Mouse (Mus musculus): ENCODE data around the gene Itpr1. TPM values are rescaled to one million over a fixed set of nuclear protein-coding genes. Genes with fewer than 3 reads are reported as not detected.

Gene Itpr1
- polyA plus RNA-seq, 1 experiment from 2014 or later, result 7.4 TPM

DNA sequence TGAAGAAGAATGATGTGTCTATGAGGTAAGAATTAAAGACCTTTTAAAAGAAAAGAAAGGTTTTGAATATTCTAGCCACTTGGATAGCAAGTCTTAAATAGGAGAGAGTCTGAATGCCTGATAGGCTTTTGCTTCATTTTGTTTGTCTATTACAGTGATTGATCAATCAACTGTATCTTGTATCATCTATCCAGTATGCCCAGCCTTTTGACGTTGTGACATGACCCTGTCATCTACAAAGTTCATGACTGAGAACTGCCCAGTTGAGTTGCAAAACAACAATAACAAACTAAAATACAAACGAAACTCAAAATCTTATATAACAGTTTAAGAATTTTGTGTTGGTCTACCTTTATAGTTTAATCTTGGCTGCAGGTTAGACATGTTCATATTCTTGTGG, 78.1 kb downstream of the Itpr1 start:
- Histone ChIP-seq H3K4me3 (no peak overlapping the region), H3K27ac (replicated peaks) (no peak overlapping the region), H3K9ac (replicated peaks) (no peak overlapping the region), H3K36me3 (no peaks in the 10 kb centered on the region), H3K27me3 (no peaks in the 10 kb centered on the region), H3K9me3 (no peaks in the 10 kb centered on the region), H3K4me1 (no peaks in the 10 kb centered on the region), H3K4me2 (replicated peaks) (no peak overlapping the region)
- 87% methylated on average over 2 of the region's 2 CpGs for WGBS
- no peak for ATAC-seq (ENCODE audit: low FRiP score, low read depth)

GRCm38 (mm10) chr6:108291556-108291955, 78.7 kb downstream of the Itpr1 start:
- no peak for ATAC-seq (ENCODE audit: low FRiP score, low read depth)
- Histone ChIP-seq H3K36me3 (no peaks in the 10 kb centered on the region), H3K4me2 (replicated peaks) (no peak overlapping the region), H3K27ac (replicated peaks) (no peak overlapping the region), H3K9me3 (no peaks in the 10 kb centered on the region), H3K4me3 (no peak overlapping the region), H3K27me3 (no peaks in the 10 kb centered on the region), H3K4me1 (no peaks in the 10 kb centered on the region), H3K9ac (replicated peaks) (no peak overlapping the region)
- WGBS, result 97% methylated on average over 3 of the region's 3 CpGs

GRCm38 (mm10) chr6:108301856-108302255, 89.0 kb downstream of the Itpr1 start:
- no peak overlapping the region for H3K9ac ChIP-seq (replicated peaks)
- H3K27me3 ChIP-seq, result no peaks in the 10 kb centered on the region
- H3K4me3 ChIP-seq, result no peak overlapping the region
- H3K4me2 ChIP-seq (replicated peaks), result no peak overlapping the region
- no peak for ATAC-seq (ENCODE audit: low FRiP score, low read depth)
- no peaks in the 10 kb centered on the region for H3K9me3 ChIP-seq
- no peak overlapping the region for H3K27ac ChIP-seq (replicated peaks)
- no peaks in the 10 kb centered on the region for H3K4me1 ChIP-seq
- no peaks in the 10 kb centered on the region for H3K36me3 ChIP-seq
- WGBS, result 89% methylated on average over 5 of the region's 5 CpGs

DNA sequence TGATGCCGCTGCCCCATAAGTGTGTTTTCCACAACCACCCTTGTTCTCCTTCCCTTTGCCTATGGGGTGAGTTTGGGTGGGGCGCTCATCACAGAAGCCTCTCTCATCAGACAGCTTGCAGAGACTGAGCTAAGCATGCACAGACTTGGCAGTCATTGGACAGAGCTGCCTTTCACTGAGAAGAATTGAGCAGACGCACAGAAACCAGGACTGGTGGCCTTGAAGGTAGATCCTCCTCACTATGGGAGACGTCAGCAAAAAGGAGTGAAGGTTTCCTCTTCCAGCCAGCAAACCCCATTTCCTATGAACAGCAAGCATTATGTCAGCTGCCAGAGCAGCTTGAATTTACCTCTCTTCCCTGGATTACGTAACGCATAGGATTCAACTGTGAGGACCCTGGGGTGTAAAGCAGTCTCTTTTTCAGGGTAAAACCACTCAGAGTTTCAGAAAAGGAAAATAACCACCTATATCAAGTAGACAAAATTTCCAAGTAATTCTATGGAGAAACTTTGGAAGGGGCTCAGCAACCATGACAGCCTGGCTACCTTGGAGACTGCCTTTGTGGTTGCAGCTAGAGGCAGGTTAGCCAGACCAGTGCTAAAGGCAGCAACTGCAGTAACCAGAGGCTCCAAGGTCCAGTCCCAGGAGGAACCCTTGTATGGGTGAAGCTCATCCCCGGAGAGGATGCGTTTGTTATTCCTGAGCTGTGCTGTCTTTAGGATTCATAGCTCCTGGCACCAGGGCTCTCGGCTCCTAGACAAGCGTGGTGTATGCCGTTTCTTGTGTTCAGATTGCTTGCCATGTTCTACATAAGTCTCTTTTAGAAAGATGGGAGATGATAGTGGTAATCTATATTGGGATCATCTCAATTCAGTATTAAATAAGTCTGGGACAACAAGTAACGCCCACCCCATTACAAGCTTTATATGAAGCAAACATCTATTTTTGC, 91.0 kb downstream of the Itpr1 start:
- no peaks in the 10 kb centered on the region for H3K9me3 ChIP-seq
- no peaks in the 10 kb centered on the region for H3K27me3 ChIP-seq
- H3K36me3 ChIP-seq, result no peaks in the 10 kb centered on the region
- H3K9ac ChIP-seq (replicated peaks), result no peak overlapping the region
- H3K4me3 ChIP-seq, result no peak overlapping the region
- H3K4me1 ChIP-seq, result 0 out of 2 replicates have a peak, but pooled peaks cover 2% of the 10 kb centered on the region
- H3K27ac ChIP-seq (replicated peaks), result no peak overlapping the region
- ATAC-seq (ENCODE audit: low FRiP score, low read depth), result no peak
- WGBS, result 93% methylated on average over 12 of the region's 12 CpGs
- no peak overlapping the region for H3K4me2 ChIP-seq (replicated peaks)

GRCm38 (mm10) chr6:108305171-108305779, 92.4 kb downstream of the Itpr1 start:
- no peak for ATAC-seq (ENCODE audit: low FRiP score, low read depth)
- no peaks in the 10 kb centered on the region for H3K9me3 ChIP-seq
- H3K4me2 ChIP-seq (replicated peaks), result no peak overlapping the region
- 77% methylated on average over 12 of the region's 12 CpGs for WGBS
- no peak overlapping the region for H3K27ac ChIP-seq (replicated peaks)
- H3K9ac ChIP-seq (replicated peaks), result no peak overlapping the region
- no peaks in the 10 kb centered on the region for H3K36me3 ChIP-seq
- H3K4me3 ChIP-seq, result no peak overlapping the region
- peaks cover 8% of the 10 kb centered on the region; the same call in 1 of the 2 replicates for H3K4me1 ChIP-seq
- no peaks in the 10 kb centered on the region for H3K27me3 ChIP-seq

DNA sequence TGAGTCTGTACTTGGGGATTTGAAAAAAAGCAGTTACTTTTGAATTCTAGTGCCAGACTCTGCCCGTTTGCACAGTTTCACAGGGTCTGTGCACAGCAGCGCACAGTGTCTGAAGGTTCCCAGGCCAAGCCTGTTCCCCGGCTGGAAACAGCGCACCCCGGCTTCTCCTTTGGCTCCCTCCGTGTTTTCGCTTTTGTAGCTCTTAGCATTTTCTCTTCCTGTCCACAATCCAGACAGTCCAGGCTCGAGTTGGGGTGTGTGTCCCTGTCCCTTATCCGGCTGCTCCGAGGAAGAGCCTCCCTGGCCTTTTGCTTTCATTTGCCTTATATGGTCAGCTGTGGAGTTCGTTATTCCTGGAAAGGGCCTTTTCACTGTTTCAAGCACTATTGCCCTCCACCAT, 93.3 kb downstream of the Itpr1 start:
- Histone ChIP-seq H3K4me1 (peaks cover 8% of the 10 kb centered on the region; the same call in 1 of the 2 replicates), H3K27ac (replicated peaks) (no peak overlapping the region), H3K4me3 (no peak overlapping the region), H3K27me3 (no peaks in the 10 kb centered on the region), H3K9me3 (no peaks in the 10 kb centered on the region), H3K36me3 (no peaks in the 10 kb centered on the region), H3K4me2 (replicated peaks) (no peak overlapping the region), H3K9ac (replicated peaks) (no peak overlapping the region)
- ATAC-seq (ENCODE audit: low FRiP score, low read depth), result no peak
- 74% methylated on average over 11 of the region's 11 CpGs for WGBS

DNA sequence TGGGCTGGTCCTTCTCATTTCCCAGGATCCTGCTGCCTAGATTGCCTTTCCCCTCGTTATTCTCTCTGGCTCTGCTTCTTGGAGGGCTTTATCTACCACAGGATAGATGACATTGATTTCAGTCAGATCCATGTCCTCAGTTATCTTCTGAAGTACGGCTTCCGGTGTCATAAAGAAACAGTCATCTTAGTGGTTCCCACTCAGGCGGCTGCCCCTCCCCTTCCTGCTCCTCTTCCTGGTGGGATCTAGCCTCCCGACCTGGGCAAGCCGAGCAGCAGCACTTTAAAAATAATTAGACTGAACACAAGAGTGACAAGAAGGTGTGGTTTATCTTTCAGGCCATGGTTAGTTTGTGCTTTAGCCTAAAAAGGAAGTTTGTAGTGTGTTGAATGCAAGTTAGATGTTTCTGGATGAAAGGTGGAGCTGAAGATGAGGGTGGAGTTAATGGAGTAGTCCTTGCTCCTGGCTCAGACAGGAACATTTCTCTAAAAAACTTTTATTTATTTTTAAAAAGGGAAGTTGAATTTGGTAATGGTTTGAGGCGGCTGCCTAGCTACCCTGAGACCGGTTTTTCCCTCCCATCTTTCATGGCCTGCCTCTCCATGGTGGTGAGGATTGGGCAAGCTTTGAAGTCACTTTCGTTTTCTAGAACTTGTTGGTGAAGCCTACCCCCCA, 94.2 kb downstream of the Itpr1 start:
- no peaks in the 10 kb centered on the region for H3K9me3 ChIP-seq
- H3K27me3 ChIP-seq, result no peaks in the 10 kb centered on the region
- no peak overlapping the region for H3K9ac ChIP-seq (replicated peaks)
- no peak overlapping the region for H3K4me3 ChIP-seq
- H3K4me1 ChIP-seq, result peaks cover 8% of the 10 kb centered on the region; the same call in 1 of the 2 replicates
- no peak overlapping the region for H3K27ac ChIP-seq (replicated peaks)
- WGBS, result 76% methylated on average over 9 of the region's 9 CpGs
- H3K36me3 ChIP-seq, result no peaks in the 10 kb centered on the region
- H3K4me2 ChIP-seq (replicated peaks), result no peak overlapping the region
- no peak for ATAC-seq (ENCODE audit: low FRiP score, low read depth)

GRCm38 (mm10) chr6:108307770-108308169, 94.9 kb downstream of the Itpr1 start:
- H3K27me3 ChIP-seq, result no peaks in the 10 kb centered on the region
- ATAC-seq (ENCODE audit: low FRiP score, low read depth), result no peak
- H3K9me3 ChIP-seq, result no peaks in the 10 kb centered on the region
- H3K4me2 ChIP-seq (replicated peaks), result no peak overlapping the region
- no peak overlapping the region for H3K4me3 ChIP-seq
- peaks cover 8% of the 10 kb centered on the region; the same call in 1 of the 2 replicates for H3K4me1 ChIP-seq
- no peak overlapping the region for H3K9ac ChIP-seq (replicated peaks)
- no peak overlapping the region for H3K27ac ChIP-seq (replicated peaks)
- WGBS, result 93% methylated on average over 6 of the region's 6 CpGs
- no peaks in the 10 kb centered on the region for H3K36me3 ChIP-seq

GRCm38 (mm10) chr6:108309391-108310182, 96.7 kb downstream of the Itpr1 start:
- no peak overlapping the region for H3K4me3 ChIP-seq
- no peak overlapping the region for H3K9ac ChIP-seq (replicated peaks)
- H3K36me3 ChIP-seq, result no peaks in the 10 kb centered on the region
- H3K27me3 ChIP-seq, result no peaks in the 10 kb centered on the region
- H3K4me1 ChIP-seq, result peaks cover 8% of the 10 kb centered on the region; the same call in 1 of the 2 replicates
- no peak for ATAC-seq (ENCODE audit: low FRiP score, low read depth)
- no peak overlapping the region for H3K27ac ChIP-seq (replicated peaks)
- H3K4me2 ChIP-seq (replicated peaks), result no peak overlapping the region
- 71% methylated on average over 8 of the region's 8 CpGs for WGBS
- H3K9me3 ChIP-seq, result no peaks in the 10 kb centered on the region

- WGBS, result 91% methylated on average over 1 of the region's 1 CpGs
- H3K4me2 ChIP-seq (replicated peaks), result no peak overlapping the region
- H3K4me3 ChIP-seq, result no peak overlapping the region
- ATAC-seq (ENCODE audit: low FRiP score, low read depth), result no peak
- no peaks in the 10 kb centered on the region for H3K36me3 ChIP-seq
- H3K4me1 ChIP-seq, result peaks cover 6% of the 10 kb centered on the region; the same call in 1 of the 2 replicates
- no peaks in the 10 kb centered on the region for H3K27me3 ChIP-seq
- H3K9me3 ChIP-seq, result no peaks in the 10 kb centered on the region
- no peak overlapping the region for H3K27ac ChIP-seq (replicated peaks)
- no peak overlapping the region for H3K9ac ChIP-seq (replicated peaks)
Measured at GRCm38 (mm10) chr6:108313056-108313455, 100.2 kb downstream of the Itpr1 start.

DNA sequence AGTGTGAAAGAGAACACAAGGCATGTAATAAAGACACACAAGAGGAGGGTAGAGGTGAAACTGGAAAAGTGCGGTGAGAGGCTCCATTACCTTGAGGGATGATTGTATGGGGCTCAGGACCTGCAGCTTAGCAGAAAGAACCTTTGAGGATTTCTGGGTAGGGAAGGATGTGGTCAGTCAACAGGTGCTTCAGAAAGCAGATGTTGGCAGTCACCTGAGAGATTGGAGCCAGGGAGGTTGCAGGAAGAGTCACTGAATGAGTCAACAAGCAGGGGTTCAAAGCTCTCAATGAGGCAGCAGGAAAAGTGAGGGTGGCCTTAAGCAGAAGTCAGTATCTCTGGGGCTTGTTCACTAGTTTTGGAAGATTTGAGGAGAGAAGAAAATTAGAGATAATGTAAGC, 101.1 kb downstream of the Itpr1 start:
- H3K27me3 ChIP-seq, result no peaks in the 10 kb centered on the region
- ATAC-seq (ENCODE audit: low FRiP score, low read depth), result no peak
- peaks cover 6% of the 10 kb centered on the region; the same call in 1 of the 2 replicates for H3K4me1 ChIP-seq
- no peaks in the 10 kb centered on the region for H3K9me3 ChIP-seq
- H3K4me3 ChIP-seq, result no peak overlapping the region
- no peak overlapping the region for H3K9ac ChIP-seq (replicated peaks)
- no peaks in the 10 kb centered on the region for H3K36me3 ChIP-seq
- 95% methylated on average over 1 of the region's 1 CpGs for WGBS
- no peak overlapping the region for H3K4me2 ChIP-seq (replicated peaks)
- no peak overlapping the region for H3K27ac ChIP-seq (replicated peaks)
